Mouse (Mus musculus): ENCODE data around the gene Eif2s3x.

GRCm38 (mm10) chrX:94233432-94233831, 20.8 kb upstream of the Eif2s3x start:
- TF ChIP-seq CTCF (IDR thresholded peaks at IDR 0.05; ENCODE audit: low read depth, low read length), result no peak
- no peak for TF ChIP-seq POLR2A (IDR thresholded peaks at IDR 0.05; ENCODE audit: borderline replicate concordance, low read depth, low read length)

All from bone marrow macrophage, adult 2 months (primary cell).